Mouse (Mus musculus): ENCODE measurements at regions not wholly inside any gene's neighbourhood (a gene's known extent, or its start where the extent isn't known, plus 50 kb on each side); places are given as distances from the start of the nearest gene placed in this dataset.
A peak's percentile ranks its signal among the peaks of the same experiment; 100 is the strongest.

GRCm38 (mm10) chr7:66490073-66490472 lies 62.8 kb upstream of the Aldh1a3 start:
- no peak for DNase-seq

DNA sequence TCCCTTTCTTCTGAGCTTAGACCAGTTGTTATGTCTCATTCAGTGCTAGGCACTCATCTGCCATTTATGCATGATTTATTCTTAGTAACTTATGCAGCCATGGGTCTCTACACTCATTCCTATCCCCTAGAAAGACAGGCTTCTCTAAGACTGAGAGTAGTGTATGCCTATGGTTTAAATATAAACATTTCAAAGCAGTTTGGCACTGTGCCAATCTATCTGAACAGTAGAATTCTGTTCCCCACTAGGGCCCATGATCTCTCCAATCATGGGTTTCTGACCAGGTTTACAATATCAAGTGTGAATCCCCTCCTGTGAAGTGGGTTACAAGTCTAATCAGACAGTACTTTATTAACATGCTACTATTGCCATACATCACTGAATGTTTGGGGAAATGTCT lies 60.4 kb upstream of the Aldh1a3 start:
- DNase-seq, result no peak

DNA sequence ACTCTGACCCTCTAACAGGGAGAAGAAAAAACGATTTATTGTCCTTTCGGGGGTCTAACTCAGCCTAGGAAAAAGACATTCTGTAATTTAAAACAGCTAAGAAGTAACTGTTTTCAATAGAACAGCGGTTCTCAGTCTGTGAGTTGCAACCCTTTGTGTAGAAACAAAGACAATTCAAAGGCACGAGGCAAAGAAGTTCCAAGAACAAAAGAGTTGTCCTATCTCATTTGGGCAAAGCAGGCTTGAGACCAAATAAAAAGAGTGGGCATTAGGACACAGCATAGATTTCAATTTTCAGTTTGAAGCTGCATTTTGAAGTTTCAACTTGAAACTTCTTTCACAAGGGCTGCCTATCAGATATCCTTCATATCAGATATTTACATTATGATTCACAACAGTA lies 53.1 kb upstream of the Aldh1a3 start:
- DNase-seq, result no peak

GRCm38 (mm10) chr7:66479321-66479720 lies 52.0 kb upstream of the Aldh1a3 start:
- DNase-seq, result no peak

DNA sequence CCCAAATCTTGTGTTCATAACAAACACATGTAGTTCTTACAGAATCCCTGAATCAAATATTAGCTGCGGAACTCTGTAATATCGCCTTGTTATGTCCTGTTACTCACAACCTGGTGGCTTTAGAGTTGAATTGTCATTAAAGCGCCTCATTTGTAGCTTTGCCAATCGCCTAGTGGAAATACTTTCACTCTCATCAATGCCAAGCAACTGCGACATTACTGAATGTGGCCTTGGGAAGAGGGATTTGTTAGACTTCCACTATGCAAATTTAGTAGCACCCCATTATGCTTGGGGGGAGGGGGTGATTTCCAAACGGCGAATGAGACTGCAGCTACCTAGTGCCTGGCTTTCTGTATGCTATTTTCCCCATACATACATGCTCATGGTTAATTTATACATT lies 50.8 kb upstream of the Aldh1a3 start:
- DNase-seq, result no peak

- peak; percentile 24 to 52 for DNase-seq
These were observed 50.2 kb upstream of the Aldh1a3 start for GRCm38 (mm10) chr7:66477475-66477874.

All from kidney, postnatal 4 days (tissue).